ENCODE assay signal across 10 mouse cellular contexts in genomic region chr4:122878333-122879070, GRCm38 (mm10). TPM values are rescaled to one million over a fixed set of nuclear protein-coding genes. Genes with fewer than 3 reads are reported as not detected.
DNase-seq lines count a peak whose midpoint lies in the region; ATAC-seq and TF ChIP-seq lines count a peak whose summit lies in the region.
"Had no signal": no experiment of that assay in that cellular context is flagged by ENCODE, and none has a peak within 500 bp of the region (broad histone marks: within the 10 kb centered on the region; RNA-seq: fewer than 3 reads in every experiment).

No protein-coding gene starts in this region.

- 90% methylated on average over 2 of the region's 2 CpGs for WGBS in lung, embryonic 14.5 days
- 38% methylated on average over 2 of the region's 2 CpGs for WGBS in lung, adult 2 months
- WGBS in intestine, postnatal 0 days: 71% methylated on average over 2 of the region's 2 CpGs

- H3K27ac ChIP-seq in lung, embryonic 14.5 days (ENCODE audit: low read depth): 0 out of 2 replicates have a peak overlapping the region, but pooled peaks have one; percentile 3
- H3K27ac ChIP-seq in intestine, postnatal 0 days (ENCODE audit: low read depth, low read length): no peak overlapping the region

- no peak overlapping the region for H3K9ac ChIP-seq in lung, embryonic 14.5 days
- H3K9ac ChIP-seq in intestine, postnatal 0 days (ENCODE audit: low read depth, low read length): no peak overlapping the region

- H3K36me3 ChIP-seq in lung, embryonic 14.5 days (ENCODE audit: insufficient read depth): 0 out of 2 replicates have a peak, but pooled peaks cover 7% of the 10 kb centered on the region
- no peaks in the 10 kb centered on the region for H3K36me3 ChIP-seq in intestine, postnatal 0 days (ENCODE audit: control insufficient read depth, insufficient read depth)

- no peak overlapping the region for H3K4me3 ChIP-seq in lung, embryonic 14.5 days (ENCODE audit: low read depth, low read length)
- H3K4me3 ChIP-seq in lung, adult 2 months (replicated peaks; ENCODE audit: extremely low read depth, low read depth, low read length): no peak overlapping the region
- H3K4me3 ChIP-seq in intestine, postnatal 0 days (ENCODE audit: low read depth, low read length): no peak overlapping the region

- no peak for DNase-seq in lung, embryonic 14.5 days
- no peak for DNase-seq in lung, adult 2 months
- peak; percentile 55 for DNase-seq in T-cell, adult 2 months (ENCODE audit: low spot score)
- DNase-seq in skeletal muscle tissue, adult 2 months (ENCODE audit: low read depth, low spot score): peak; percentile 48
- DNase-seq in right cerebral cortex, postnatal 25 days: no peak
- DNase-seq in cerebellum, adult 8-10 months: no peak
- DNase-seq in cerebellum, postnatal 4 days (ENCODE audit: low spot score in 2 of 2): no peak
- DNase-seq: adrenal gland, postnatal 10 days had no signal

- no peak for TF ChIP-seq CTCF in lung, embryonic 14.5 days (IDR thresholded peaks at IDR 0.05; ENCODE audit: low read depth)
- TF ChIP-seq CTCF in lung, adult 2 months (IDR thresholded peaks at IDR 0.05; ENCODE audit: insufficient read depth, low read length): no peak
- TF ChIP-seq CTCF in intestine, postnatal 0 days (IDR thresholded peaks at IDR 0.05; ENCODE audit: low read depth): peak; percentile 28; the same call in 1 of the 2 replicates

- no peak overlapping the region for H3K4me2 ChIP-seq in lung, embryonic 14.5 days
- H3K4me2 ChIP-seq in intestine, postnatal 0 days (replicated peaks; ENCODE audit: low read depth): no peak overlapping the region

- no peaks in the 10 kb centered on the region for H3K27me3 ChIP-seq in lung, embryonic 14.5 days (ENCODE audit: insufficient read depth, low read length)
- no peaks in the 10 kb centered on the region for H3K27me3 ChIP-seq in intestine, postnatal 0 days (replicated peaks; ENCODE audit: control insufficient read depth, insufficient read depth, low read length)

- TF ChIP-seq POLR2A in lung, adult 2 months (IDR thresholded peaks at IDR 0.05; ENCODE audit: borderline replicate concordance, extremely low read depth, low read depth, low read length): no peak

- no peaks in the 10 kb centered on the region for H3K4me1 ChIP-seq in lung, embryonic 14.5 days (ENCODE audit: insufficient read depth)
- peaks cover 24% of the 10 kb centered on the region for H3K4me1 ChIP-seq in lung, adult 2 months (ENCODE audit: control insufficient read depth, insufficient read depth, low read length)
- 0 out of 2 replicates have a peak, but pooled peaks cover 3% of the 10 kb centered on the region for H3K4me1 ChIP-seq in intestine, postnatal 0 days (replicated peaks; ENCODE audit: control insufficient read depth, insufficient read depth, low read length)

- H3K9me3 ChIP-seq in lung, embryonic 14.5 days (ENCODE audit: low read depth, low read length): no peaks in the 10 kb centered on the region
- no peaks in the 10 kb centered on the region for H3K9me3 ChIP-seq in intestine, postnatal 0 days (ENCODE audit: control insufficient read depth)

- ATAC-seq in lung, embryonic 14.5 days (ENCODE audit: insufficient read depth): no peak
- ATAC-seq in intestine, postnatal 0 days: no peak
- ATAC-seq: hindbrain, embryonic 16.5 days had no signal

RNA-seq across cellular contexts. Expression of gene Cap1, which starts 7.4 kb away (rescaled TPM):
- polyA plus RNA-seq in lung, embryonic 14.5 days (2014; fragmentation: Nextera tagmentation; extraction: Ambion mirVana): 79.9 and 80.6 TPM in 2 replicates
- 101 and 124 TPM in 2 replicates for polyA plus RNA-seq in lung, adult 2 months (2012; rRNA removed)
- 58.4 and 60.4 TPM in 2 replicates for polyA plus RNA-seq in intestine, postnatal 0 days (2015; fragmentation: Nextera tagmentation; extraction: Ambion mirVana)

RNA-seq across cellular contexts. Expression of gene Ppt1, which starts 42.5 kb away (rescaled TPM):
- polyA plus RNA-seq in lung, embryonic 14.5 days (2014; fragmentation: Nextera tagmentation; extraction: Ambion mirVana): 61.0 and 65.7 TPM in 2 replicates
- 35.2 and 43.6 TPM in 2 replicates for polyA plus RNA-seq in lung, adult 2 months (2012; rRNA removed)
- polyA plus RNA-seq in intestine, postnatal 0 days (2015; fragmentation: Nextera tagmentation; extraction: Ambion mirVana): 54.6 and 54.9 TPM in 2 replicates

Comparison
In these comparisons a context has a peak if more than half of its experiments do, and no peak if none do; other contexts are left out.
1. DNase-seq: peak in T-cell, adult 2 months (single experiment) and skeletal muscle tissue, adult 2 months (single experiment); none in lung, embryonic 14.5 days (single experiment), lung, adult 2 months (single experiment), right cerebral cortex, postnatal 25 days (single experiment), cerebellum, adult 8-10 months (single experiment) and cerebellum, postnatal 4 days (0 of 2).